Mouse (Mus musculus): ENCODE results near the gene Pnliprp2. TPM values are rescaled to one million over a fixed set of nuclear protein-coding genes. Genes with fewer than 3 reads are reported as not detected.

The Pnliprp2 gene
- polyA plus RNA-seq, 1 experiment from 2014 or later = not detected

Other genes starting within 250 kb of the Pnliprp2 start
- not detected in 2 replicates for gene Ccdc172, start 247.7 kb upstream of the Pnliprp2 start, polyA plus RNA-seq (2016; fragmentation: Nextera tagmentation; extraction: Ambion mirVana)
- gene Pnlip, start 107.2 kb upstream of the Pnliprp2 start, polyA plus RNA-seq (2016; fragmentation: Nextera tagmentation; extraction: Ambion mirVana) = 0.35 TPM in 1 of 2 replicates, not detected in the other
- not detected in 2 replicates for gene Pnliprp1, start 30.8 kb upstream of the Pnliprp2 start, polyA plus RNA-seq (2016; fragmentation: Nextera tagmentation; extraction: Ambion mirVana)
- gene 1700019N19Rik, start 34.7 kb downstream of the Pnliprp2 start, polyA plus RNA-seq (2016; fragmentation: Nextera tagmentation; extraction: Ambion mirVana) = not detected in 2 replicates
- 1.3 and 1.6 TPM in 2 replicates for gene Eno4, start 183.7 kb downstream of the Pnliprp2 start, polyA plus RNA-seq (2016; fragmentation: Nextera tagmentation; extraction: Ambion mirVana)
- gene Hspa12a, start 183.9 kb downstream of the Pnliprp2 start, polyA plus RNA-seq (2016; fragmentation: Nextera tagmentation; extraction: Ambion mirVana) = 42.9 and 44.2 TPM in 2 replicates

Data from hindbrain, embryonic 12.5 days (tissue).